Mouse (Mus musculus) brain, embryonic 14.5 days (tissue): ENCODE measurements at regions not wholly inside any gene's neighbourhood (a gene's known extent, or its start where the extent isn't known, plus 50 kb on each side); places are given as distances from the start of the nearest gene placed in this dataset.
A peak's percentile ranks its signal among the peaks of the same experiment; 100 is the strongest.

Experiments used
- DNase-seq: peaks from one replicate; pipeline ENCODE4 v3.0.0-alpha.2; 2011; ENCODE audit warnings: low read depth
- CTCF ChIP-seq: fragments of 200-500 bp; IDR thresholded peaks from 2 replicates; pipeline ENCODE4 v1.5.1; 2012; ENCODE audit warnings: inconsistent platforms, mild to moderate bottlenecking, moderate library complexity, borderline replicate concordance; ENCODE audit not compliant: insufficient read depth, insufficient read length; ENCODE audit errors: extremely low read depth
- POLR2A ChIP-seq: fragments of 200-500 bp; IDR thresholded peaks from 2 replicates; pipeline ENCODE4 v1.6.1; 2012; ENCODE audit warnings: mild to moderate bottlenecking, inconsistent platforms, borderline replicate concordance; ENCODE audit not compliant: poor library complexity, insufficient read depth, insufficient read length, severe bottlenecking; ENCODE audit errors: extremely low read depth

DNA sequence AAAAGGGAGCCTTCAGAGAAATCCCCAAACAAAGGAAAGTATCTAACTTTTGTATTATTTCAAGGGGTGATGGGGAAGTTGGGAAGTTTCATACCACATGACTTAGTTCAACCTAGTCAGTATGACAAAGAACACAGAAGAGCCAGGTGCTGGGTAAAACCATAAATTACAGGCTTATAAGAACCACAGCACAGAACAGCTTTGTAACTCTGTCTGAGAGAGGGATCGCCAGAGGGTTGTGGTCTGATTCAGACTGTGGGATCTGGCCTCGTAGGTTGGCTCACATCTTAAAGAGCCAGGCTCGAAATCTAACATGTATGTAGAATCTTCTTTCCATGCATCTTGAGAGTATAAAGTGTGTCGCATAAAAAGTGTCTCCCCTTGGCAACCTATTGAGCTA is 75.1 kb upstream of the Rmdn2 start:
- TF ChIP-seq POLR2A (no peak), CTCF (no peak)
- DNase-seq: no peak

DNA sequence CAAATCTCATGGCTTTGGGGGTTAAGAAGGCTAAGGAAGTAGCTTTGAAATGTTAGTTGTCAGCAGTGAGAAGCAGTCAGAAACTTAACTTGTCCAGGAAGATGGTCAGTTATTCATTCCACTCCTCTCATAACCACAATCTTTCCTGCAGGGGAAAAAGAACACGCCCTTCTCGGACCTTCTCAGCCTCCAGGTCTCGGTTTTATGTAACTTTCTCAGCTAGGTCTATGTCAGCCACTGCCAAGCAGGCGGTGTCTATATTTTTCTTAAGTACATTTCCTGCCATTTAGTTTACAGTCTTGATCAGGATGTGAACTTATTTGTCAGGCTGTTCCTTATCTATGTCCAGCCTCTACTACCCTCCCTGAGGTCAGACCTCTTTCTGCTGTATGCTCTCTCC is 72.9 kb upstream of the Rmdn2 start:
- TF ChIP-seq POLR2A (no peak), CTCF (no peak)
- no peak for DNase-seq

DNA sequence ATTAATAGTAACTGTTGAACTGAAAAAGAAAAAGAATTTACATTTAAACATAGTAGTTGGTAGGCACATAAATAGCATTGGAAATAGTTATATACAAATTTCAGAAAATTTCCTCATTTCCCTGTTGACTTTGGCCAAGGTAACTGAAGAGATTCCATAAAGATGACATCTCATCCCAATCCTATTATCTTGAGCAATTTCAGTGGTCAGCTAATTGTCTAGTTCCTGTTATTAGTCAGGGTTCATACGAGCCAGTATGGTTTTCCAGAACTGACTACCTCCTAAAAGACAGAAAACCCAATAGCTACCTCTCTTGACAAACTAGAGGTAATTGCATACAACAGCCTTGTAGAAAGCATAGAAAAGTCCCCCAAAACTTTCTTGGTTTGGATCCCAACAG is 71.6 kb upstream of the Rmdn2 start:
- TF ChIP-seq POLR2A (no peak), CTCF (no peak)
- no peak for DNase-seq

DNA sequence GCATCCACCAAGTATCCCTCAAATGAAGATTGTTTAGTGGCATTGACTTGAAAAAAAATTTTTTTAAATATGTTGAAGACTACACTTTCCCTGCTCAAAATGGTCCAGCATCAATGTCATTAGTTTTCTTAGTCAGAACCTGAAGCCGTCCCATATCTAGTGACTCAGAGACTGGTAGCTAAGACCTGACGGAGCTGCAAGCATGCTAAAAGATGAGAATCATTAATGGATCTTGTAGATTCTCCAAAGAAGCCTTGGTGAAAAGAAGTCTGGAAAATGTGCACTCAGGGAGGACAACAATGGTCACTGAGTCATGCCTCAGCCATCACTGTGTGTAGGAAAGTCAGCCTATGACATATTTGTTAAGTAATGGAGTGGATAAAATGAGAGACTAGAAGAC is 71.2 kb upstream of the Rmdn2 start:
- TF ChIP-seq POLR2A: no peak
- no peak for TF ChIP-seq CTCF
- no peak for DNase-seq

DNA sequence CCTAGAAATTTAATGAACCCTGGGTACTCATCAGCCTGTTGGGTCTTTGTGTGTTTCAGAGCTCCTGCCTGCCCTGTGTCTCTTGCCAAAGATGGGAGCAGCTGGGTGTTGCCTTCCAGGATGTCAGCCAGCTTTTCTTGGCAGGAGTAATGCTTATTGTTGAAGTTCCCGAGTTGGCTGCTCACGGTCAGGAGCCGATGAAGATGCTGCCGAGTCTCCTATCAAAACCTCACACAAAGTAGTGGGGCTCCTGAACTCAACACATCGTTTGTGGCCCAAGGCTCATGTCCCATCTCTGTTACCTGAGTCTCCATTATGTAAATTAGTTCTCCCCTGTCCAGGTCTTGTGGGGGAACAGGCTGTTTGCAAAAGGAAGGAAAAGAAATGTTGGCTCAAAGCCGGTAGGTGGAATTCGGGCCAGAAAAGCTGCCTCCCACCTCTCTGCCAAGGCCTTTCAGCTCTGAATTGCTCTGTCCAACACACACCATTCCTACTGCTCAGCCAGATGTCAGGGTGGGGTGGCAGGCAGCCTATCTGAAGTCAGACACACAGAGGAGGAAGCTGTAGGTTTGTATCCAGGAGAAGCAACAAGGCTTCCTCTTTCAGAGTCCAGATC is 67.6 kb upstream of the Rmdn2 start:
- DNase-seq: peak; percentile 87
- TF ChIP-seq POLR2A (no peak), CTCF (no peak)

DNA sequence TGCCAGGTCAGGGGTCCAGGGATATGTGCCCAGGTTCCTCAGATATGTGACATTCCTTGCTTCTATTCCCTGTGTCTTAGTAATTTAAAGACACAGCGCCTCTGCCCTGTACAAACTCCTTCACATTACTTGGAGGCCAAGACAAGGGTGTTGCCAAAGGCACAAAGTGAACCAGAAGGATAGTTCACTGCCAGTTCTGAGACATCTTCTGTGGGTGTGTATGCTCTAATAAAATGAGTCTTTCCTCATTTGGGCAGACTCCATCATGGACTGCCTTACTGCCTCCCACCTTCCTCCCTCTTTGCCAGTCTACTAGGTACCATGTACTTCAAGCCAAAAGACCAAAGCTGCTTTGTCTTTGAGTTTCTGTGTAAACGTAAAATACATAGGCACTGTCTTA is 65.8 kb upstream of the Rmdn2 start:
- TF ChIP-seq CTCF (no peak), POLR2A (no peak)
- DNase-seq: no peak

DNA sequence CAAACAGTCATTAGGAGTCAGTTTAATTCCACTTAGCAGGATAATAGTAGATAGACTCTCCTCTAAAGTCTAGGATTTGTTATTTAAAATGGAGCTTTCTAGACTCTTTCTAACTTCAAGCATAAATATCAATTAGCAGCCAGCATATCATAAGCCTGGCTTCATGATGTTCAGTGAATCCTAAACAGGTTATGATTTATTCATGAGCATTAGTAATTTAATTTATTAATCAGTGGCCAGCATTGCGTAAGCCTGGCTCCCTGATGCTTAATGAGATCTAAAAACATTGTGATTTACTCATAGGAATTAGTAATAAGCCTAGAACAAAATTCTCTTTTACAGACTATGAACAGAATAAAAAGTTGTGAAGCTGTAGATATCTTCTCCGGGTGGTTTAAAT is 64.6 kb upstream of the Rmdn2 start:
- TF ChIP-seq POLR2A (no peak), CTCF (no peak)
- peak; percentile 21 for DNase-seq

DNA sequence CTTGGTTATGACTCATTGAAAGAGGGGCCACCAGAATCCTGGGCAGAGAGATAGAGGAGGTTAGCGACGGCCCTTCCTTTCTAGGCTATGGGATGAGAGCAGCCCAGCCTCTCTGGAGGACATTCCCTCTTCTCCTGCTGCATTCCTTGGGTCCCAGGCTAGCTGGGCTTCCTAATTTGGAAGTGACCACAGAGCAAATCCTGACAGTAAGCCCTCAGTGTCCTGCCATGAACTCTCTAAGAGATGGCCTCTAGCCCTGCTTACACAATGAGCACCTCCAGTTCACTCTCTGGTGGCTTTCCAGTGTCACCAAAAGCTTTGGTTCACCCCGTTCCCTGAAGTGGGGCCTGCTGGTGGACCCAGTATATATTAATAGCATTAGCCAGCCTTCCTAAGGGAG is 64.1 kb upstream of the Rmdn2 start:
- no peak for TF ChIP-seq CTCF
- TF ChIP-seq POLR2A: no peak
- DNase-seq: no peak

DNA sequence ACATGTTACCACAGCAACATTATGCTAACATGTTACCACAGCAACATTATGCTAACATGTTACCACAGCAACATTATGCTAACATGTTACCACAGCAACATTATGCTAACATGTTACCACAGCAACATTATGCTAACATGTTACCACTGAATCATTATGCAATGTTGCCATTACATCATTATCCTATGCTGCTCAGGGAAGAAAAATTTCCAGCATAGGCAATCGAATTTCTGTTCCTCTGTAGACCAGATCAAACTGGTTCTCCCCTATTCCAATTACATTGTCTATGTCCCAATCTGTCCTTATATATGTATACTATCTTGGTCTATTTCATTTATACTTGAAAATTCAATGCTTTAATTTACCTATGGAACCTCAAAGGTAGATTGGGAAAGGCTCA is 61.3 kb upstream of the Rmdn2 start:
- peak; percentile 50 for DNase-seq

DNA sequence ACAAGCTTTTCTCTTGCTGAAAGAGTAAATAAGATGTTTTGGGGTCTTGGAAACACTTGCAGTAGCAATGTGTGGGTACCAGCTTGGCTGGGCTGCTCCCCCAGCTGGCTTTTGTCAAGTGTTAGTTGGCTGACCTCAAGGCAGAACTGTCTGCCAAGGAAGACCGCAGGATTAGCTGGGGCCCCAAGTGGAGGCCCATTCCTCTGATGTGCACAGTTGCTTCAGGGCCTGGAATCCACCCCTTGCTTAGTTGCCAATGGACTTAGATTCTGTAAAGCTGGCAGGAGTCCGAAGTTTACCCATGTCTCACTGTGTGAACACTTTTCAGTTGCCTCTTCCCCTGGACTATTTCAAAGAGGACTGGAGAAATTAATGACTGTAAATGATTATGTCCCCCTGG is 57.8 kb upstream of the Rmdn2 start:
- TF ChIP-seq CTCF (no peak), POLR2A (no peak)
- DNase-seq: peak; percentile 34

DNA sequence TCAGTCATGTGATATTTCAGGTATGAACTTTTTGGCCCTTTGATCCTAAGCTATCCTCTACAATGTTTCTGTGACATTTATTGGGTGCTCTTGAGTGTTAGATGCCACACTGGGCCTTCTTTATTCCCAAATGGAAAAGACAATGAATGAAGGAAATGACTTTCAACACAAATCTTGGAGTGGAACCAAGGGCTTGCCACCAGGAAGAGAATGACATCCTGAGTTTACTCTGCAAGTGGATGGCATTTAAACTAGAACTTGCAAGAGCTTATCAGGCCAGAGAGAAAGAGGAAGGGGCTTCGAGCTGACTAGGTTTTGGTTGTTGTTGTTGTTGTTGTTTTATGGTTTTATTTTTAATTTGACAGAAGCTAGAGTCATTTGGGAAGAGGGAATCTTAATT is 56.1 kb upstream of the Rmdn2 start:
- no peak for TF ChIP-seq CTCF
- TF ChIP-seq POLR2A: no peak
- DNase-seq: no peak
